Mouse (Mus musculus): ENCODE results near the gene Nufip1. TPM values are rescaled to one million over a fixed set of nuclear protein-coding genes. Genes with fewer than 3 reads are reported as not detected.
"Not testable (repeated sequence)": the region's sequence is repeated elsewhere in the genome, so short reads cannot be mapped to it uniquely, and the experiment has no call there.

Gene Nufip1
- total and polyA plus RNA-seq, 3 experiments: 8.5 to 18.1 (median 11.8) TPM

- H3K4me1 ChIP-seq (ENCODE audit: insufficient read depth, low read depth, low read length): peaks cover 45% of the 10 kb centered on the region
- ATAC-seq (ENCODE audit: extremely low read depth, insufficient number of reproducible peaks, low FRiP score, poor library complexity, severe bottlenecking): no peak
- no peak for TF ChIP-seq TAL1 (conservative IDR thresholded peaks at IDR 0.05; ENCODE audit: low read depth, low read length)
- TF ChIP-seq GATA1 (IDR thresholded peaks at IDR 0.05; ENCODE audit: borderline replicate concordance, low read length): no peak
- no peak for TF ChIP-seq GATA2 (IDR thresholded peaks at IDR 0.05; ENCODE audit: borderline replicate concordance, low read depth, low read length)
- no peak for TF ChIP-seq POLR2AphosphoS5 (IDR thresholded peaks at IDR 0.05; ENCODE audit: insufficient replicate concordance, low read depth, low read length)
- TF ChIP-seq CTCF (IDR thresholded peaks at IDR 0.05; ENCODE audit: low read depth, low read length): no peak
- H3K9me3 ChIP-seq (replicated peaks): no peaks in the 10 kb centered on the region
- H3K27me3 ChIP-seq (ENCODE audit: insufficient read depth, low read length): peaks cover 3% of the 10 kb centered on the region; the same call in 1 of the 2 replicates
- no peak for DNase-seq (ENCODE audit: low spot score)
- H3K4me3 ChIP-seq (ENCODE audit: low read depth, low read length): peak overlapping the region; percentile 88
- no peaks in the 10 kb centered on the region for H3K36me3 ChIP-seq (replicated peaks)
Observed at GRCm38 (mm10) chr14:76151820-76152161, 41.1 kb downstream of the Nufip1 start.

- TF ChIP-seq TAL1 (conservative IDR thresholded peaks at IDR 0.05; ENCODE audit: low read depth, low read length): no peak
- no peak for TF ChIP-seq GATA1 (IDR thresholded peaks at IDR 0.05; ENCODE audit: borderline replicate concordance, low read length)
- DNase-seq (ENCODE audit: low spot score): peak; percentile 74
- peaks cover 44% of the 10 kb centered on the region for H3K4me1 ChIP-seq (ENCODE audit: insufficient read depth, low read depth, low read length)
- ATAC-seq (ENCODE audit: extremely low read depth, insufficient number of reproducible peaks, low FRiP score, poor library complexity, severe bottlenecking): peak; percentile 79
- H3K9me3 ChIP-seq (replicated peaks): no peaks in the 10 kb centered on the region
- no peaks in the 10 kb centered on the region for H3K36me3 ChIP-seq (replicated peaks)
- peak overlapping the region; percentile 88 for H3K4me3 ChIP-seq (ENCODE audit: low read depth, low read length)
- peaks cover 3% of the 10 kb centered on the region; the same call in 1 of the 2 replicates for H3K27me3 ChIP-seq (ENCODE audit: insufficient read depth, low read length)
Observed at GRCm38 (mm10) chr14:76152162-76153002, 41.7 kb downstream of the Nufip1 start.

GRCm38 (mm10) chr14:76153003-76153675, 42.4 kb downstream of the Nufip1 start:
- DNase-seq (ENCODE audit: low spot score): peak; percentile 45
- peak overlapping the region; percentile 88 for H3K4me3 ChIP-seq (ENCODE audit: low read depth, low read length)
- H3K9me3 ChIP-seq (replicated peaks): no peaks in the 10 kb centered on the region
- no peak for ATAC-seq (ENCODE audit: extremely low read depth, insufficient number of reproducible peaks, low FRiP score, poor library complexity, severe bottlenecking)
- H3K36me3 ChIP-seq (replicated peaks): no peaks in the 10 kb centered on the region
- TF ChIP-seq POLR2AphosphoS5 (IDR thresholded peaks at IDR 0.05; ENCODE audit: insufficient replicate concordance, low read depth, low read length): no peak
- TF ChIP-seq GATA2 (IDR thresholded peaks at IDR 0.05; ENCODE audit: borderline replicate concordance, low read depth, low read length): no peak
- no peak for TF ChIP-seq TAL1 (conservative IDR thresholded peaks at IDR 0.05; ENCODE audit: low read depth, low read length)
- TF ChIP-seq CTCF (IDR thresholded peaks at IDR 0.05; ENCODE audit: low read depth, low read length): no peak
- TF ChIP-seq GATA1 (IDR thresholded peaks at IDR 0.05; ENCODE audit: borderline replicate concordance, low read length): no peak
- peaks cover 50% of the 10 kb centered on the region for H3K4me1 ChIP-seq (ENCODE audit: insufficient read depth, low read depth, low read length)
- H3K27me3 ChIP-seq (ENCODE audit: insufficient read depth, low read length): peaks cover 7% of the 10 kb centered on the region; the same call in 1 of the 2 replicates

GRCm38 (mm10) chr14:76153828-76154227, 43.1 kb downstream of the Nufip1 start:
- Histone ChIP-seq H3K4me3 (ENCODE audit: low read depth, low read length) (no peak overlapping the region; the same call in 1 of the 2 replicates), H3K27me3 (ENCODE audit: insufficient read depth, low read length) (peaks cover 7% of the 10 kb centered on the region; the same call in 1 of the 2 replicates), H3K9me3 (replicated peaks) (no peaks in the 10 kb centered on the region), H3K36me3 (replicated peaks) (no peaks in the 10 kb centered on the region), H3K4me1 (ENCODE audit: insufficient read depth, low read depth, low read length) (peaks cover 53% of the 10 kb centered on the region)
- TF ChIP-seq TAL1 (conservative IDR thresholded peaks at IDR 0.05; ENCODE audit: low read depth, low read length): no peak
- no peak for TF ChIP-seq GATA1 (IDR thresholded peaks at IDR 0.05; ENCODE audit: borderline replicate concordance, low read length)
- TF ChIP-seq GATA2 (IDR thresholded peaks at IDR 0.05; ENCODE audit: borderline replicate concordance, low read depth, low read length): no peak
- TF ChIP-seq POLR2AphosphoS5 (IDR thresholded peaks at IDR 0.05; ENCODE audit: insufficient replicate concordance, low read depth, low read length): no peak
- no peak for TF ChIP-seq CTCF (IDR thresholded peaks at IDR 0.05; ENCODE audit: low read depth, low read length)
- DNase-seq (ENCODE audit: low spot score) (no peak), ATAC-seq (ENCODE audit: extremely low read depth, insufficient number of reproducible peaks, low FRiP score, poor library complexity, severe bottlenecking) (no peak)

- Histone ChIP-seq H3K27me3 (ENCODE audit: insufficient read depth, low read length) (peaks cover 20% of the 10 kb centered on the region), H3K4me3 (ENCODE audit: low read depth, low read length) (no peak overlapping the region), H3K9me3 (replicated peaks) (no peaks in the 10 kb centered on the region), H3K4me1 (ENCODE audit: insufficient read depth, low read depth, low read length) (peaks cover 35% of the 10 kb centered on the region), H3K36me3 (replicated peaks) (no peaks in the 10 kb centered on the region)
- TF ChIP-seq TAL1 (conservative IDR thresholded peaks at IDR 0.05; ENCODE audit: low read depth, low read length): no peak
- no peak for TF ChIP-seq GATA2 (IDR thresholded peaks at IDR 0.05; ENCODE audit: borderline replicate concordance, low read depth, low read length)
- no peak for TF ChIP-seq GATA1 (IDR thresholded peaks at IDR 0.05; ENCODE audit: borderline replicate concordance, low read length)
- no peak for TF ChIP-seq POLR2AphosphoS5 (IDR thresholded peaks at IDR 0.05; ENCODE audit: insufficient replicate concordance, low read depth, low read length)
- TF ChIP-seq CTCF (IDR thresholded peaks at IDR 0.05; ENCODE audit: low read depth, low read length): no peak
- ATAC-seq (ENCODE audit: extremely low read depth, insufficient number of reproducible peaks, low FRiP score, poor library complexity, severe bottlenecking) (no peak), DNase-seq (ENCODE audit: low spot score) (no peak)
Observed at GRCm38 (mm10) chr14:76158192-76158785, 47.6 kb downstream of the Nufip1 start.

GRCm38 (mm10) chr14:76160580-76160979, 49.9 kb downstream of the Nufip1 start:
- Histone ChIP-seq H3K4me1 (ENCODE audit: insufficient read depth, low read depth, low read length) (peaks cover 32% of the 10 kb centered on the region), H3K27me3 (ENCODE audit: insufficient read depth, low read length) (peaks cover 33% of the 10 kb centered on the region)
- ATAC-seq (ENCODE audit: extremely low read depth, insufficient number of reproducible peaks, low FRiP score, poor library complexity, severe bottlenecking); H3K4me3 ChIP-seq (ENCODE audit: low read depth, low read length); H3K9me3 ChIP-seq (replicated peaks); DNase-seq (ENCODE audit: low spot score); H3K36me3 ChIP-seq (replicated peaks): not testable (repeated sequence)

Measured in G1E (cell line).